Mouse (Mus musculus) liver, embryonic 14.5 days (tissue): ENCODE data around the gene Tbc1d22b.

ENCODE experiments used
- CTCF ChIP-seq: IDR thresholded peaks from 2 replicates; pipeline ENCODE4 v1.5.1; 2016; ENCODE audit warnings: antibody characterized with exemption, low read depth, control low read depth
- EP300 ChIP-seq: IDR thresholded peaks from 2 replicates; pipeline ENCODE4 v1.6.1; 2016; ENCODE audit warnings: antibody characterized with exemption, low read depth

DNA sequence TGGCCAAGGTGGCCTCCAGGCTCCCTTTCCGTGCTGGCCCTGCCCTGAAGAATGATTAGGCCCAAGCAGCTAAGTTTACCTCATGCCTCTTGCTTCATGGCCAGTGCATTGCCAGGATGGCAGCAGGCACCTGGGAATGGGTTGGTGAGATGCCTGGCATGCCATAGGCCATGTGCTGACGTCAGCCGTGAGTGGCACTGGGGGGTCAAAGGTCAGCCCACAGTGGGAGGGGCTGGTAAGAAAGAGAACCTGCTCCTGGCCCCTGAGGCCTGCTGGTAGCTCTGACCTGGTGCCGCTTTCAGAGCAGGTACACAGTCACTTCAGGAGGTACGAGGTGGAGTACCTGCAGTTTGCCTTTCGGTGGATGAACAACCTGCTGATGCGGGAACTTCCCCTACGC, 50.0 kb downstream of the Tbc1d22b start:
- TF ChIP-seq CTCF (no peak), EP300 (no peak)
